Mouse (Mus musculus): ENCODE measurements around the gene Tldc2.

Tldc2 gene

GRCm38 (mm10) chr2:157086796-157087195, at the start of gene Tldc2:
TSS of gene Tldc2 (plus strand) at chr2:157087055.
- no peak for DNase-seq (ENCODE audit: extremely low read depth, low read depth, low spot score)

- DNase-seq (ENCODE audit: extremely low read depth, low read depth, low spot score), result no peak
Observed at GRCm38 (mm10) chr2:157037303-157037702, 49.6 kb upstream of the Tldc2 start.

GRCm38 (mm10) chr2:157039900-157040648, 46.8 kb upstream of the Tldc2 start:
- no peak for DNase-seq (ENCODE audit: extremely low read depth, low read depth, low spot score)

DNA sequence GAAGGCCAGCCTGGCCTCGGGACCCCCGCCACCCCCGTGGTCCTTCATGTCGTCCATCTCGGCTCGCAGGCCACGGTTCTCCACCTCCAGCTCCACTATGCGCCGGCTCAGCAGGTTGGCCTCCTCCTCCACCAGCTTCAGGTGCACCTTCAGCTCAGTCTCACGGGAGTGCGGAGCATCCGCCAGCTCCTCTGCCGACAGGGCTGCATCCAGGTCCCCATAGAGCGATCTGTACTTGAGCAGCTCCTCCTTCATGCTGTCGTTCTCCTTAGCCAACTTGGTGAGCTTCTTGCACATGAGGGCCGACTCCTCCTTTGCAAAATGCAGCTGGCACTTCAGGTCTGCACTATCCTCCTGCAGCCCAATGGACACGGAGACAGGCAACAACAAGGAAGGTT, 46.2 kb upstream of the Tldc2 start:
- no peak for DNase-seq (ENCODE audit: extremely low read depth, low read depth, low spot score)

DNA sequence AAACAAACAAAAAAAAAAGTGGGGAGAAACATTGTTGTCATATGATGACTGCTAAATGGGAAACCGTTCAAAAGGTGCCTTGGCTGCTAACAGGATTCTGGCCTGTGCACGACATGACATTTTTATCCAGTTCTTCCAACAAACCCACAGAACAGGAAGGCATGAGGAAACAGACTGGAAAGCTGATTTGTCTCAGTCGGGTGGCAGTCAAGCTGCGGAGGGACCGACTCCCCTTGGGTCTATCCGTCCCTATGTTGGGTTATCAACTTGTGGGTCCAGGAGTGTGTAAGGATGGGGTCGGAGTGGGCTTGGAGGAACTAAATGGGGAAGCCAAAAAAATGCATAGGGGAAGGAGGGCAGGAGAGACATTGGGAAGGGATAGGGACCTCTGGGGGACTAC, 45.4 kb upstream of the Tldc2 start:
- DNase-seq (ENCODE audit: extremely low read depth, low read depth, low spot score), result no peak

GRCm38 (mm10) chr2:157043556-157043955, 43.3 kb upstream of the Tldc2 start:
- DNase-seq (ENCODE audit: extremely low read depth, low read depth, low spot score), result no peak

DNA sequence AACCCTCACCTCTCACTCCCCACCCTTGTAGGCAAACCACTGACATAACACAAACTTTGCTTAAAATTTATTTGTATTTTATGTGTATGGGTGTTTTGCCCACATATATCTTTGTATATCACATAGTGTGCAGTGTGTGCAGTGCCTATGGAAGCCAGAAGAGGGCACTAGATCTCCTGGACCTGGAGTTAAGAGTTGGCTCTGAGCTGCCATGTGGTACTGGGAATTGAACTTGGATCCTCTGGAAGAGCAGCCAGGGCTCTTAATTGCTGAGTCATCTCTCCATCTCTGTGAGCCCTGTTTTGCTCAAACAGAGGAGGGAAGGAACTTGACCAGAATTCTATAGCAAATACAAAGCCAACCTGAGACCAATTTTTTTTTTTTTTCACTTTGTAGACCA, 42.9 kb upstream of the Tldc2 start:
- DNase-seq (ENCODE audit: extremely low read depth, low read depth, low spot score), result no peak

GRCm38 (mm10) chr2:157045932-157046331, 40.9 kb upstream of the Tldc2 start:
- peak; percentile 52 for DNase-seq (ENCODE audit: extremely low read depth, low read depth, low spot score)

- no peak for DNase-seq (ENCODE audit: extremely low read depth, low read depth, low spot score)
Observed at GRCm38 (mm10) chr2:157046956-157047355, 39.9 kb upstream of the Tldc2 start.

GRCm38 (mm10) chr2:157048395-157049181, 38.3 kb upstream of the Tldc2 start:
- no peak for DNase-seq (ENCODE audit: extremely low read depth, low read depth, low spot score)

DNA sequence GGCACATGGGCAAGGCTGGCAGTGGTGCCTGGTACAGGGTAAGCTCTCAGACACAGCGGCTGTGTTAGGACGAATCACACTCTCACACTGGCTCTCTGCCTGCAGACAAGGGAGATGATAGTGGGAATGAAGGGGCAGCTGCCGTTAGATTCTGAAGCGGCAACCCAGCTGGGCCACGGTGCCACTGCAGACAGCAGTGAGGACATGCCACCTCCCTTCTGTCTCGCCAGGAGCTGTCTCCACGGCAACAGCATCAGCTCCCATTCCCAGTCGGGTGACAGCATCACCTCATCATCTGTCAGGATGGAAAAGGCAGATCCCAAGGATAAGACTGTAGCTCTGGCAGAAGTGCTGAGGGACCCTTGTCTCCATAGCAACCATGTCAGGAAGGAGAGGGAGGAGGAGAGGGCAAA, 37.0 kb upstream of the Tldc2 start:
- DNase-seq (ENCODE audit: extremely low read depth, low read depth, low spot score), result no peak

DNA sequence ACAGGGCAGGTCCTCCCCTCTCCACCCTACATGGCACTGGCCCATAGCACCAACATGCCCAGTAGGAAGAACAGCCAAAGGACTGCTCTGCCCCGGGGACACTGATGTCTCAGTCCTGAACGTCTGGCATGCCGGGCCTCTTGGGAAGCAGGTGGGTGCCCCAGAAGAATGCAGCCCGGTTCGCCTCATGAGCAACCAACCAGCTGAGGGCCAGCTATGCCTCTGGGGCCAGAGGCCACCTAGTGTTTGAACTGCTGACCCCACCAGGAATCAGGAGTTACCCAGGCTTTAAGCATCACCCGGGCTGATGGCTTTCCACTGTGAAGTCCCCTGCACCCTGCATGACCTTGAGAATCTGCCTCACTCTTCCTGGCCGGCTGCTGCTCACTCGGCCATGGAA, 34.4 kb upstream of the Tldc2 start:
- DNase-seq (ENCODE audit: extremely low read depth, low read depth, low spot score), result no peak

- DNase-seq (ENCODE audit: extremely low read depth, low read depth, low spot score), result no peak
Observed at GRCm38 (mm10) chr2:157053124-157053523, 33.7 kb upstream of the Tldc2 start.

DNA sequence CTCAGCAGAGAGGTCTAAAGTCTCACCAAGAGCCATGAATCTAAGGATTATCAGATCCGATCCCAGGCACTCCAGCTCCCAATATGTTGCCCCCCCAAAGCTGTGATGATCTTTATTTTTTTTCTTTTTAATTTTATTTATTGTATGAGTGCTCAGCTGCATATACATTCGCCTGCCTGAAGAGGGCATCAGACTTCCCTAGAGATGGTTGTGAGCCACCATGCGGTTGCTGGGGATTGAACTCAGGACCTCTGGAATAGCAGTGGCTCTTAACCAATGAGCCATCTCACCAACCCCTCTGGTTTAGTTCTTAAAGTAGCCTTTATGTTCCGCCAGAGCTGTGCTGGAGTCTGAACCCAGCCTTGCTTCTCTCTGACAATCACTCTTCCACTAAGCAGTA, 33.1 kb upstream of the Tldc2 start:
- DNase-seq (ENCODE audit: extremely low read depth, low read depth, low spot score), result no peak

- no peak for DNase-seq (ENCODE audit: extremely low read depth, low read depth, low spot score)
Observed at GRCm38 (mm10) chr2:157054297-157054696, 32.6 kb upstream of the Tldc2 start.

- DNase-seq (ENCODE audit: extremely low read depth, low read depth, low spot score), result no peak
Observed at GRCm38 (mm10) chr2:157054816-157055215, 32.0 kb upstream of the Tldc2 start.

DNA sequence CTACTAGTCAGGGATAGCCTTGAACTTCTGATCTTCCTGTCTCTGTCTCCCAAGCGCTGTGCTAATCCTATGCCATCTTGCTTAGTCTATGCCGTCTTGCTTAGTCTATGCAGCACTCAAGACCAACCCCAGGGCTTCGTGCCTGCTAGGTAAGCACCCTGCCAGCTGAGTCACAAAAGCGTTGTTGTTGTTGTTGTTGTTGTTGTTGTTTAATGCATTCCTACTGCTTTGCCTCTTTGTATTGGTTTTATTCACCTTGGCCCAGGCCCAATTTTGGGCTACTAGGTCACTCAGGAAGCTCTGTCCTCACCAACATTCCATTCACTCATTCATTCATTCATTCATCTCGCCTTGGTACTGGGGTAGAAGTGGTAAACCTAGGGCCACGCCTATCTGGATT, 31.1 kb upstream of the Tldc2 start:
- DNase-seq (ENCODE audit: extremely low read depth, low read depth, low spot score), result no peak

DNA sequence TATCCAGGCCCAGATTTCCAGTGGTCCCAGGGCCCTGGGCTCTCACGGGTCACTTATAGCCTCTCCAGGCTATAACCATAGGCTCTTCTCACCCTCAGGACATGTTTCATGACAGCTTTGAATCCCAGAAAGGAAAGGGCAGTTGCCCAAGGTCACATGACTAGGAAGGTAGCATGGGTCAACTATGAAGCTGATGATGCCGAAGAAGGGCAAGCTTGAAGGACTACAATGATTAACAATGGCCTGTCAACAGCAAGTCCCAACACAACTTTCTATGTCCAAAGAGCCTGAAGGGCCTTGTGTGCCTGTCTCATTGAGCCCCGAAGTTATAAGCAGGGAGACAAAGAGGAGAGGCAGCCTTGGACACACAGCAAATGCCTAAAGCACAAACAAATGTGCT, 29.7 kb upstream of the Tldc2 start:
- DNase-seq (ENCODE audit: extremely low read depth, low read depth, low spot score), result no peak

DNA sequence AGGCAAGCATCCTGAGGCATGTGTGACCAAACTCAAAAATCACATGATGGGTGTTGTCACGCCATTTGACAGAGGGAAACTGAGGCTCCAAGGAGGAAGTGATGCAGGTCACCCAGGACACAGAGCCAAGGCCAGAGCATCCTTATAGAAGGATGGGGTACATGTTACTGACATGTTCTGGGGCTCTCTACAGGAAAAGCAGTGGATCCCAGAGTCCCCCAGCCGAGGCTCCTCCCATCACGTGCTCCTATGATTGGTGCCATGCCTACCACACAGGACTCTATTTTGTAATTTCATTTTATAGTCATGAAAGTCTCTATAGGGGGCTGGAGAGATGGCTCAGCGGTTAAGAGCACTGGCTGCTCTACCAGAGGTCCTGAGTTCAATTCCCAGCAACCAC, 29.1 kb upstream of the Tldc2 start:
- no peak for DNase-seq (ENCODE audit: extremely low read depth, low read depth, low spot score)

DNA sequence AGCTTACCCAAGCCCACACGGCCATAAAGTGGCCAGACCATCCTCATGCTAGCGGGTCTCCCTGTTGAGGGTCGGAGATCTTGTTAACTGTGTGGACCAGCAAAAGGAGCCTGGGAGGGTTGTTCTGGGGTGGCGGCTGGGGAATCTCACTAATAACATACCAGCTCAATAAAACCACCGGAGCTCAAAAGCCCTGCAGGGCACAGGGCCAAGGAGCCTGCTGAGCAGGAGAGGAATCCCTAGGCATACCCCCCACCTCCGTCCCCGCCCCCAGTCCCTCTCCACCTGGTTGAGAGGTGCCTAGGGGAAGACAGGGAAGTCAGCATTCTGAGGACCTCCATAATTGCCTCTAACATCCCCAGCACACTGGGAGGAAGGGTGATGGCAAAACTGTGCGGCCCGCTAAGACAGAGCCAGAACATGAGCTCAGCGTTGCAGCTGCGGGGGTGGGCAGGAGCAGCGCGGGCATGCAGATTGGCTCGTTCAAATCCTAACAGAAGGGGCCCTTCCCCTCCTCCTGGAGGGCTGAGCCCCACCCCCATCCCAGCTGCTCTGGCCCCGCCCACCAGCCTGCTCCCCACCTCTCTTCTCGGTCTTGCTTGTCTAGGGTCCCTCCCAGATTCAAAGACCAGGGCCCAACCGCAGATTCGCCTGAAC, 28.4 kb upstream of the Tldc2 start:
- DNase-seq (ENCODE audit: extremely low read depth, low read depth, low spot score), result no peak

GRCm38 (mm10) chr2:157059166-157059565, 27.7 kb upstream of the Tldc2 start:
- DNase-seq (ENCODE audit: extremely low read depth, low read depth, low spot score), result no peak

GRCm38 (mm10) chr2:157060037-157060436, 26.8 kb upstream of the Tldc2 start:
- no peak for DNase-seq (ENCODE audit: extremely low read depth, low read depth, low spot score)

Measured in fat pad, adult 2 months (tissue).